Mouse (Mus musculus) 416B (cell line): Measurements from ENCODE around the gene 1700020D05Rik.

Experiments
- DNase-seq: peaks from one replicate; pipeline ENCODE4 v3.0.0; 2011; ENCODE audit warnings: low read depth

Gene 1700020D05Rik

DNA sequence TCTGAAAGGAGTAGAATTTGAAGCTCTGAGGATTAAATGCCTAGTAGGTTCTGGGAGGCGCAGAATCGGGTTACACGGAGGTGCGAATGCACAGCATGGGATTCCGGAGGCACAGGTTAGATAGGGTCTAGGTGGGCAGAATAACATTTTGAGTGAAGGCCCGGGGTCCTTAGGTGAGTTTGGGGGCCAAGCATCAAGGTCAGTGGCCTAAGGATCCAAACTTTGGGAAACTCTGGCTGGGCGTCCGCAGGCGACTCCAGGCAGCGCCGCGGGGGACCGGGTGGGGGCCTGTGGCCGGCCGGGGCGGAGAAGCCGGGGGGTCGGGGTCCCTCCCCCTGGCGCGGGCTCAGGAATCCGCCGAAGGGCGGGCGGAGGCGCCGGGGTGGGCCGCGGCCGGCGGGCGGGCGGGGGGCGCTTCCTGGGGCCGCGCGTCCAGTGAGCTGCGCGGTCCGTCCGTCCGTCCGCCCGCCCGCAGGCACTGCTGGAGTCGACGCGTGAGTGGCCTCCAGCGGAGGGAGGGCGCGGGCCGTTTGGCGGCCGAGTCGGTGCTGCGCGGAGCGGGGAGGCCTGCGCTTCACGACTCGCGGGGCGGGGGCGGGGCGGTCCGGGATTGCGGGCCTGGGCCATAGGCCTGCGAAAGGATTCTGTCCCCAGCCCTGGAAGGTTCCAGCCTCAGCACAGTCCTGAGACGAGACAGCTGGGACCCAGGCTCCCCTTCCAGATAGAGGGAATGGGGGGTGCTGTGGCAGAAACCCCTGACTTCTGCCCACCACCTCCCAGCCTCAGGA lies 29.1 kb downstream of the 1700020D05Rik start:
- DNase-seq = no peak

- no peak for DNase-seq
These were observed 29.9 kb downstream of the 1700020D05Rik start, which contains the start of gene Efemp2 for GRCm38 (mm10) chr19:5473720-5474119. TSS of gene Efemp2 (plus strand) at chr19:5473954.

DNA sequence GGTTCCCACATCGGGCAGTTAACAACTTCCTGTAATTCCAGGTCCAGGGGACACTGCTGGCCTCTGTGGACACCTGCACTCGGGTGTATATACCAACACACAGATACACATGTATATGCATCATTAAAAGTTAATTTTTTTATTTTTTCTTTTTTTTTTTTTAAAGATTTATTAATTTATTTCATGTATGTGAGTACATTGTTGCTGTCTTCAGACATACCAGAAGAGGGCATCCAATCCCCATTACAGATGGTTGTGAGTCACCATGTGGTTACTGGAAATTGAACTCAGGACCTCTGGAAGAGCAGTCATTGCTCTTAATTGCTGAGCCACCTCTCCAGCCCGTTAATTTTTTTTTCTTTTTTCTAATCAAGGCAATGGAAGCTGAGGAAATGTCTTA lies 30.7 kb downstream of the 1700020D05Rik start:
- peak; percentile 55 for DNase-seq

- no peak for DNase-seq
These were observed 31.7 kb downstream of the 1700020D05Rik start for GRCm38 (mm10) chr19:5471846-5472245.

GRCm38 (mm10) chr19:5468374-5468773 lies 35.2 kb downstream of the 1700020D05Rik start, which contains the start of gene Ctsw:
TSS of gene Ctsw (minus strand) at chr19:5468507.
- peak; percentile 47 for DNase-seq

- DNase-seq = no peak
These were observed 36.6 kb downstream of the 1700020D05Rik start for GRCm38 (mm10) chr19:5466916-5467500.

- DNase-seq = no peak
These were observed 38.5 kb downstream of the 1700020D05Rik start for GRCm38 (mm10) chr19:5465037-5465436.

- peak; percentile 46 for DNase-seq
These were observed 39.6 kb downstream of the 1700020D05Rik start for GRCm38 (mm10) chr19:5463791-5464562.

- no peak for DNase-seq
These were observed 40.4 kb downstream of the 1700020D05Rik start for GRCm38 (mm10) chr19:5463212-5463611.

DNA sequence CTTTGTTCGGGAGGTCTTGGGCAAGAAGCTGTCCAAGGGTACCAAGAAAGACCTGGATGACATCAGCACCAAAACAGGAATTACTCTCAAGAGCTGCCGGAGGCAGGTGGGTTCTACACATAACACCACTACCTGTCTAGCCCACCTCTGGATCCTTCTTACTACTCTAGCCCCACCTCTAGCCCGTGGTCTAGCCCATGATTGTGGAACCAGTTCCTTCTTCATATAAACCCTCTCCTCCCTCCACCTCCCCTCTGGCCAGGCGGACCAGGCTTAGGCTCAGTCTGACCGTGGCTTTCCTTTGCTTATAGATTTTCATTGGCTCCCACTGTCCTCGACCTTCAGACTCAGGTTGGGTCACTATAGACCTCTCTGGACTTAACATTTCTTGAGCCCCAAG lies 42.2 kb downstream of the 1700020D05Rik start:
- DNase-seq = no peak

DNA sequence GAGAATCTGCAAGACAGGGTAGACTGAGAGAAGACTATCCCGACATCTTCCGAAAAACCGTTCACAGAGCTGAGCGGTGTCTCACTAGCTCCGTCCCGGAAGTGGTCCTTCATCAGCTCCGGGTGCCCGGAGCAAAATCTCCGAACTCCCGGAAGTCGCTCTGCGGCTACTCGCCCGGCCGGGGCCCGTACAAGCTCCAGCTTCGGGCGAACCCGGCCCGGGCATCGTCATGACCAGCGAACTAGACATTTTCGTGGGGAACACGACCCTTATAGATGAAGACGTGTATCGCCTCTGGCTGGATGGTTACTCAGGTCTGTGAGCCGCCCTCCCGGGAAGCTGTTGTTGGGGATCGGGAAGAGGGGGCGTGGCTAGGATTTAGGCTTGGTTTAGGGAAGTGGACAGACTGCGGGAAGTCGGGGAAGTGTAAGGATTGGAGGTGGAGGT lies 43.1 kb downstream of the 1700020D05Rik start, which contains the start of gene Fibp:
TSS of gene Fibp (plus strand) at position 151 of the 447 bp plus-strand sequence.
- DNase-seq = peak; percentile 94

DNA sequence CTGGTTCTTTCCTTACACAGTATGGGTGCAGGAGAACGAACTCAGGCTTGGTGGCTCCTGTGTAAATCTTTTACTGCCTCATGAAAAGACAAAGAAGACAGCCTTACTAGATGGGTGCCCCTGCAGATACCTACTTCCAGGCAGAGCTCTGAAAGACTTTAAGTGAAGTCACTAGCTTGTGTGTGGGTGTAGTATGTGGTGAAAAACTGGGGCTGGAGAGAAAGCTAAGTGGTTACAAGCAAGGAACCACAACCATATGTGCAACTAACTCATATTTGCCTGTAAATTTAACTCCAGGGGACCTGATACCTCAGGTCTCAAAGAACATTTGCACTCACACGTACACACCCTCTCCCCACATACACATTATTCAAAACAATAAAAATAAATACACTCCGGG lies 43.7 kb downstream of the 1700020D05Rik start:
- no peak for DNase-seq

DNA sequence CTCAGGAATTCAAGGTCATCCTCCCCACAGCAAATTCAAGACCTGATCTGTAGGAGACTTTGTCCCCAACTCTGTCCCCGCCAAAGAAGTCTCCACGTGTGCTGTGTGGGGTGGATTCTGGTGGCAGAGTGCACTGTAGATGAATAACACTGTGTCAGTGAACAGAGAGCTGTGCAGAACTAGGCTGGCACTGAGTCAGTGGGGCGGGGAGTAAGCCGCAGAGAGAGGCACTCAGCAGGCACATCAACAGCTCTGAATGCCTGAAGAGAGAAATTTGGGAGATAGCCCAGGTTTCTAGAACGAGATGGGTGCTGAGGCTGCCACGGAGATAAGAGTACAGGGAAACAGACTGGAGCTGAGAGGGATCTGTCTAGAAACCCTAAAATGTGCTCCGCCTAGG lies 44.6 kb downstream of the 1700020D05Rik start:
- no peak for DNase-seq

DNA sequence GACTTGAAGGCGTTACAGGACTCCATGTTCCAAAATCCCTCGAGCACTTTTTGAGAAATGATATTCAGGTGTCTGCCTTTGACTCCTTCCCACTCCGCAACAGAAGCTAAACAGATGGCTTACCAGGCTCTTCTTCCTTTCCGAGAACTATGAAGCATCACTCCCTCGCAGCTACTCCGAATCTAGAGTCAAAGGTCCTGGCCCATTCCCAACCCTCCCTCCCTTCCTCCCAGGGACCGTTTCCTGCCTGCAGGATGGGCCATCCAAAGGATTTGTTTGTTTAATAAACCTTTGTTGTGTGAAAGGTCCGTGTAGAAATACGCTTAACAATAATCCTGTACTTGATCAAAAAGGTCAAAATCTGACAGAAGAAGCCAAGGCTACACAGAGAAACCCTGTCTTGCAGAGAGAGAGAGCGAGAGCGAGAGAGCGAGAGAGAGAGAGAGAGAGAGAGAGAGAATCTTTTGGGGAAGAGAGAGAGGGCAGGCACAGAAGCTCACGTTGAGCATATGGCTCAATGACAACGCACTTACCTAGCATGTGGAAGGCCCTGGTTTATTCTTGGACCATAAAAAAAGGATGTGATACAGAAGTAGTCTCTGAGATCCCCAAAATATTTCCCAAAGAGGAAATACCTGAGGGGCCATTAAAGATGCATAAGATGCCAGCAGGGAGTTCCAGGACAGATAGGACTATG lies 45.7 kb downstream of the 1700020D05Rik start, which contains the start of gene Ccdc85b:
TSS of gene Ccdc85b (minus strand) at position 149 of the 697 bp plus-strand sequence.
- DNase-seq = no peak

DNA sequence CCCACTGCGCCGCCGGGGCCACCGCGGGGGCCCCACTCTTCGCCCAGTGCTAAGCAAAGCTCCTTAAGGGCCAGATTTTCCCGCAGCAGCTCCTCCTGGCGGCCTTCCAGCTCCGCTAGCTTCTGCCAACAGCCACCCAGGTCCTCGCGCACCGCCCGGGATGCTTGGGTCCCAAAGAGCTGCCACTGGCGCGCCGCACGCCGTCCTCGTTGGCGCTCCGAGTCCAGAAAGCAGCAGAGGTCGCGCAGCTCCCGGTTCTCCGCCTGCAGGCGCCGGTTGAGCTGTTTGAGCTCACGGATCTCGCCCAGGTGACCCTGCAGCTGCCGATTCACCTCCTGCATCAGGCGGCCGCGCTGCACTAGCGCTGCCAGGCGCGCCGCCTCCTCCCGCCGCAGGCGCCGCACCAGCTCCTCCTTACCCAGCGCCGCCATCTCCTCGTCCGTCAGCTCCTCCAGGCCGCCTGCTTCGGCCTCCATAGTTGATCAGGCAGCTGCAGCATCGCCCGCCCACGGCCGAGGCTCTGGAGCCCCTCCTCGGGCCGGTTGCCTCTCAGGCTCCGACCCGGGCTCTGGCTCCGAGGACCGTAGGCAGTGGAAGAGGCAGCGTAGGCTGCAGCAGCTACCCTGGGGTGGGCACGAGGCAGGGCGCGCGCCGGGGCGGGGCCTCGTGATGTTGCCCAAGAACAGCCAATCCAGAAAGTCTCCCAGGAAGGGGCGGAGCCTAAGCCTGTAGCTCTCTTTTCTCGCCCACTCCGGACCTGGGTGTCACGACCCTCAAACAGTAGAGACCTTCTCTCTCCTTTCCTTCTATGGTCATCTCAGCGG lies 46.5 kb downstream of the 1700020D05Rik start:
- peak; percentile 91 for DNase-seq

DNA sequence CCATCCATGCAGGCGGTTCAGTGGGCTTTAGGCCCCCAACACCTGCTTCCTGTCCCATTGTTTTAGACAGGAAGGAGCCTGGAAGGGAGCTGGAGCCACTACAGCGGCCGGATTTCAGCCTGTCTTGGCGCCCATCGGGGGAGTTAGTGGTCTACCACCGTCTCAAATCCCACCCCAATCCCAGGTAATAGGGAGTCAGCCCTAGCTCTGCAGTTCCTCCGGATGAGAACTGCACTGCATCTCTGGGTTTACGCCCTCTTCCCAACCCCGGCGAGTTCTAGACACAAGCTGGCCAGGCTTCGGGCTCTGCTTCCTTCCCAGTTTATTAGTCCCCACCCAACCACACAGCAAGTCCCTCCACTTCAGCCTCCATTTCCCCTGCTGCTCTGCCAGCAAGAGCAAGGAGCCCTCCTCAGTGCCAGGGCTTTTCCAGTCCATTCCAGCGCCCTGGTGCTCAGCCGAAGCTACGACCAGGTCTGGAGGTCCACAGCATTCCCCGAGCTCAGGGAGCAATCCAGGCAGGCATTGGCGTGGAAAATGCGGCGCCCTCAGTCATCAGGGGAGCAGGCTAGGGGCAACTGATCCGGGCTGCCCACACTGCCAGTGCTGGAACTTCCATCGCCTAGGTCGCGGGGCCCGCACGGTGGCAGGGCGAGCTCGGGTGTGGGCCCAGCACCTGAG lies 47.2 kb downstream of the 1700020D05Rik start:
- peak; percentile 52 for DNase-seq

- no peak for DNase-seq
These were observed 48.0 kb downstream of the 1700020D05Rik start for GRCm38 (mm10) chr19:5455568-5455967.

- DNase-seq = no peak
These were observed 48.5 kb downstream of the 1700020D05Rik start for GRCm38 (mm10) chr19:5455037-5455436.
